Mouse (Mus musculus): Measurements from ENCODE around the gene Nprl2.

Nprl2 gene

DNA sequence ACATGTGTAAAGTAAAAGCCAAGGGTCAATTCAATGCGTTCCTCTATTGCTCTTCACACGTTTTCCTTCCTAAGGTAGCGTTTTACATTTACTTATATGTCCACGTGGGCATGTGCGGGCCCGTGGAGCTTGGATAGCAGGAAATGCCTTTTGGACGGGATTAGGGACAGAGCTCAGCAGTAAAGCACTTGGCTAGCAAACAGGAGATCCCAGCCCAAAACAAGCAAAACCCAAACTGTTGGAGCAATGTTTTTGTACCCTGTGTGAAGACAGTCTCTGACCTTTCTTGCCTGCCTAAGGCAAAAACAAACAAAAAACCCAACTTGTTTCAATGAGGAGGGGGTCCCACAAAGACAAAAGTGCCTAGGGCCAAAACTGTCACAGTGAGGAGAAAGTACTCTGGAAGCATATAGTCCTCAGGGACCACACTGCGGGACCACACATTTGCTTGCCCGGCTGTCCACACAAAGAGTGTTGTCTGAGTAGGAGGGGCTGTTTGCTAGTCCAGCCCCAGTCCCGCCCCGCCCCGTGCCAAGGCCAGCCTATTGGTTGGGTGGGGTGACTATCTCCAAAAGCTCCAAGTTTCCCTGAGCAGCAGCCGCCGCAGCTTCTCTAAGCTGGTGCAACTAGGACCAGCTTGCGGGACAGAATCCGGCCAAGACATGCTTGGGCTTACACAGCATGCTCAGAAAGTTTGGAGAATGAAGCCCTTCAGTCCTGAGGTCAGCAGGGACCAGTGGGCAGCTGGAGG, 34.5 kb downstream of the Nprl2 start, which contains the start of gene Hyal1:
Gene Hyal1, plus strand, starts transcription at position 571 of the 751 bp plus-strand sequence.
- peak; percentile 81 to 84 for DNase-seq (ENCODE audit: low spot score in 2 of 2)

DNA sequence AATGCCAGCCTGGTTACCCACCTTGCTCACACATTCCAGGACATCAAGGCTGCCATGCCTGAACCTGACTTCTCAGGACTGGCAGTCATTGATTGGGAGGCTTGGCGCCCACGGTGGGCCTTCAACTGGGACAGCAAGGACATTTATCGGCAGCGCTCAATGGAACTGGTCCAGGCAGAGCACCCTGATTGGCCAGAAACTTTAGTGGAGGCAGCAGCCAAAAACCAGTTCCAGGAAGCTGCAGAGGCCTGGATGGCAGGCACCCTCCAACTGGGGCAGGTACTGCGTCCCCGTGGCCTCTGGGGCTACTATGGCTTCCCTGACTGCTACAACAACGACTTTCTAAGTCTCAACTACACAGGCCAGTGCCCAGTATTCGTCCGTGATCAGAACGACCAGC, 35.8 kb downstream of the Nprl2 start:
- DNase-seq (ENCODE audit: low spot score in 2 of 2): no peak

DNA sequence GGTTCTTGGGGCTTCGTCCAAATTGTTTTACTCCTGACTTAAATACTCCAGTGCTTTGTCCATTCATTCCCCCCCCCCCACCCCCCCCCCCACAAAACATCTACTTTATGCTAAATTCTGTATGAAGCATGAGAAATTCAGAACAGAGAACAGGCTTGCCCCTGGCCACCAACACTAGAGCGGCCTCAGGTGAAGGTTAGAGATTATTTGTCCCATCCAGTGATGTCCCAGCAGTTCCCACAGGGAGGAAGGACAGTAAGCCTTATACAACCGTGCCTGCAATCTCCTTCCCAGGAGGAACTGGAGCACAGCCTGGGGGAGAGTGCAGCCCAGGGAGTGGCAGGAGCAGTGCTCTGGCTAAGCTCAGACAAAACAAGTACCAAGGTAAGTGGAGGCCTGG, 36.6 kb downstream of the Nprl2 start, which contains the start of gene Naa80:
Gene Naa80, plus strand, starts transcription at position 301 of the 400 bp plus-strand sequence.
- DNase-seq (ENCODE audit: low spot score in 2 of 2): no peak

DNA sequence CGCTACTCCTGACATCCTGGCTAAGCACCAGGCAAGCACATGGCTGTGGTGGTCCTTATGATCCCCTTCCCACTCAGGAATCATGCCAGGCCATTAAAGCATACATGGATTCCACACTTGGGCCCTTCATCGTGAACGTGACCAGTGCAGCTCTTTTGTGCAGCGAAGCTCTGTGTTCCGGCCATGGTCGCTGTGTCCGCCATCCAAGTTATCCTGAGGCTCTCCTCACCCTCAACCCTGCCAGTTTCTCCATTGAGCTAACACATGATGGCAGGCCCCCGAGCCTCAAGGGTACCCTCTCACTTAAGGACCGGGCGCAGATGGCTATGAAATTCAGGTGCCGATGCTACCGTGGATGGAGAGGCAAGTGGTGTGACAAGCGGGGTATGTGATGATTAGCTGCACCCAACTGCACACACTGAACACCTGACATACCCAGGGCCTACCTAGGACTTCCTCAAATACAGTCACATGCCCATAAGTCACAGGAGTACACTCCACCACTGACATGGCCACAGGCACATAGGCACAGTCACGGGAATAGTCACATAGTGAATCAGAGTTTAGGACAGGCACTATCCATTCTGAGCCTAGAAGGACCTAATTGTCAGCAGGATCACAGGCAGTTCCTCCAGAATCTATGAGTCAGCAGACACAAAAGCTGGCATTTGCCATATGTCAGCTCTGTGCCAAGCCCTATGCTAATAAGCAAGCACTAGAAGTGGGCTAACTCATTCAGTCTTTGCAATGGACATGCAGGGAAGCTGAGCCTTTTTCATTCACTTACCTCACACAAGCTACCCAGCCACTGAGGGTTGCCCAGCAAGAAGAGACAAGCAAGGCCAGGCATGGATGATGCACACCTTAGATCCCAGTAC, 37.2 kb downstream of the Nprl2 start:
- no peak for DNase-seq (ENCODE audit: low spot score in 2 of 2)

DNA sequence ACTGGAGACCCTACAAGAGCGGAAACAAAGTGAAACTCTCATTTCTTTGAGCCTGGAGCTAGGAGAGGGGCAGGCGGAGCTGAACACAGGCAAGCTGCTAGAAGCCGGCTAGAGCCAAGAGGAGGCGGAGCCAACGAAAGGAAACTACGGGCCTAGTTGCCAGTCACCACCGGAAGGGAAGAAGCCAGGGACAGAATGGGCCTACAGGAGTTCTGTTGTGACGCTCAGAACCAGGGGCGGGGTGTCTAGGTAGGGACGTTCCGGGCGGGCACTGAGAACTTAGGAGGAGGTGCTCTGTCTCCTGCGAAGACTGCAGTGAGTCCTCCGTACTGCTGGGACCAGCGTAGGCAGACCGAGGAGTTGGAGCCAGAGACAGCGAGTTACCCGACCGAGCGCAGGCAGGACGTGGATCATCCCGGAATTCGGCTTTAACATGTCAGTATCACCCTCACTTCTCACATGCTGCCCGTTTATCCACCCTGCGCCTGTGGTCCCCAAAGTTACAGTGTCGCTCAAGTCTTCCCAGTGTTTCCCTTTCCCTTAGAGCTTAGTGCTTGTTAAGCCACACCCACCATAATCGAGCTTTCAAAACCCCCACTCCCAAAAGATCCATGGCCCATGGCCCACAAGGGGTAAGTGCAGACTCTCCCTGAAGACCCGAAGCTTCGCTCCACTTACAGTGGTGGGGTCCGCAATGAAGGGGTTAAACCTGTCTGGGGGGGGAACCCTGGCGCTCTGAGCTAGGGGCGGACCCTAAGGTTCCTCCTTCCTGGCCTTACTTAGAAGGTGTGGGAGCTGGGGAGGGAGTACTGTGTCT, 38.7 kb downstream of the Nprl2 start, which contains the start of gene Hyal3:
Gene Hyal3, plus strand, starts transcription at position 318 of the 817 bp plus-strand sequence.
- peak; percentile 93 for DNase-seq (ENCODE audit: low spot score in 2 of 2)

DNA sequence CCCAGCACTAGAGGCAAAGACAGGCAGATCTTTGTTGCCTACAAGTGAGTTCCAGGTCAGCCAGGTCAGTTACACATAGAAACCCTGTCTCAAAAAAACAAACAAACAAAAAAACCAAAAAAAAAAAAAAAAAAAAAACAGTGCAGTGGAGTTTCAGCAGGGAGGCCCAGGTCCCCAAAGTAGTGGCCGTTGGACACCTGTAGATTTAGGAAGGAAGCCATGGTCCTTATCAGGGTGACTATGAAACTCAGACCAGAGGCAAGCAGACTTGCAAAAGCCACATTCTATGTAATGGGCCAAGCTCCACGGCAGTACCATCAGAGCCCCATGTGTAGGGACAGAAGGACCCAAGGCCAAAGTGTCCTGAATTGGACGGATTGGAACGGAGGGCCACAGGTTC, 39.6 kb downstream of the Nprl2 start:
- no peak for DNase-seq (ENCODE audit: low spot score in 2 of 2)

DNA sequence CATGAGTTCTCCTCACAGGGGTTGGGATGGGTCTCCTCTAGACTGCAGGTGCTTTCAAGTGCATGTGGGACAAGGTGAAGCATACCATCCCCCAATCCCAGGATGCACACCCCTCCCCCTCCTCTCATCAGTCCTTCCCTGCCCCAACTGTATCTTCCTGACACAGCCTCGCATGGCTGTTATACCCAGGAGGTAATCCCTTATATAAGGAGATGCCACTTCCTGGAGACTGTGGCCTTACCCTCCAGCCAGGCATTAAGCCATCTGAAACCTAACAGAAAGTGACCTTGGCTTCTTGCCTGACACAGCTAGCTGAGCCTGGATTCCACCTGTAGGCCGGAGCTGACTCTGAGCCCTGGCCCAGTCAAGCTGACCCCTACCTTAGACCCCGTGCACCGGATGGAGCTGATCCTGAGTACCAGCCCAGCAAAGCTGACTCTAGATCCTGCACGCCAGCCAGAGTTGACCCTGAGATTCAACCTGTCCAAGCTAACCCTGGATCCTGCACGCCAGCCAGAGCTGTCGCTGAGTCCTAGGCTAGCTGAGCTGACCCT, 40.6 kb downstream of the Nprl2 start:
- no peak for DNase-seq (ENCODE audit: low spot score in 2 of 2)

DNA sequence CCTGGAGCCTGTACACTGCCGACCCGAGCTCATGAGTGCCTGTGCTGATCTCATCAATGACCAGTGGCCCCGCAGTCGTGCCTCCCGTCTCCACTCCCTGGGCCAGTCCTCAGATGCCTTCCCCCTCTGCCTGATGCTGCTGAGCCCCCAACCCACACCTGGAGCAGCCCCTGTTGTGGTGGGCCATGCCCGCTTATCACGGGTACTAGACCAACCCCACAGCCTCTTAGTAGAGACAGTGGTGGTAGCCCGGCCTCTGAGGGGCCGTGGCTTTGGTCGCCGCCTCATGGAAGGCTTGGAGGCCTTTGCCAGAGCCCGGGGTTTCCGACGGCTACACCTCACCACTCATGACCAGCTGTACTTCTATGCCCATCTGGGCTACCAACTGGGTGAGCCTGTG, 41.1 kb downstream of the Nprl2 start:
- no peak for DNase-seq (ENCODE audit: low spot score in 2 of 2)

DNA sequence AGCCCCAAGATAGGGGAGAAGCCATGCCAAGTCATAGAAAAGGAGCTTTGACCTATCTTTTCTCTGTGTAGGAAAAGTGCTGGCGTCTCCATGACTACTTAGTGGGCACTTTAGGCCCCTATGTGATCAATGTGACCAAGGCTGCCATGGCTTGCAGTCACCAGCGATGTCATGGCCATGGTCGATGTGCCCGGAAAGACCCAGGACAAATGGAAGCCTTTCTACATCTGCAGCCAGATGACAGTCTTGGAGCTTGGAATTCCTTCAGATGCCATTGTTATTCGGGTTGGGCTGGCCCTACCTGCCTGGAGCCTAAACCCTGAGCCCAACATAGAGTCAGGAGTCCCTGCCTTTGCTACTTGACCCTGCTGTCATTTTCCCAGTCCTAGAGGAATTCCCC, 44.5 kb downstream of the Nprl2 start:
- DNase-seq (ENCODE audit: low spot score in 2 of 2): no peak

DNA sequence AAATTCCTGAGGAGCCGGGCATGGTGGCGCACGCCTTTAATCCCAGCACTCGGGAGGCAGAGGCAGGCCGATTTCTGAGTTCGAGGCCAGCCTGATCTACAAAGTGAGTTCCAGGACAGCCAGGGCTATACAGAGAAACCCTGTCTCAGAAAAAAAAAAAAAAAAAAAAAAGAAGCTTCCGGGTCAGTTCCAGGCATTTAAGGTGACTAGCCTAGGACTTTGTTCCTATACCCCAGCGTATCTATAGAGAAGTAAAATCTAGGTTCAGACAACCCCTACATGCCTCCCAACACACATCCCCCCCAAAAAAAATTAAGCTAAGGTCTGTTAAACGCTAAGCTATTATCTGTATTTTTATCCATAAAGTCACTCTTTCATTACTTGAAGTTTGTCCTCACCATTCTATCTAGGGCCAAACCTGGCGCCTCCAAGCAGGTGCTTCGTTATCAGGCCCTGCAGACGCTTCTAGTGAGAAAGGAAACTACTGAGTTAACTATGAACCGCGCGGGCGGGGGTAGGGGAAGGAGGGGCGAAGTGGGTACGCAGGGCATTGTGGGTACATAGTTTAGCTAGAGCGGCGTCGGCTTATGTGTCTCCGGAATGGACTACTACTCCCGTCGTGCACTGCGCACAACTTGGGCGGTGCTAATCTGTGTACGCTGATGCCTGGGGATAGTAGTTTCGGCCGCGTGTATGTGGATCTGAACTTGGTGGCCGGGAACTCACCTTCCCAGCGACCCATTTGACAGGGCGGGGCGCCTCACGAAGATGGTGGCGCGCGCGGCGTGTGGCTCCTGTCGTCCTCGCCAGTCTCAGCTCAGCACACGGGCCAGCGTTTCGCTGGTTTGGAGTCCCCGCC, 45.2 kb downstream of the Nprl2 start, which contains the start of gene Ifrd2:
Gene Ifrd2, plus strand, starts transcription at position 669 of the 859 bp plus-strand sequence.
- peak; percentile 98 to 99 for DNase-seq (ENCODE audit: low spot score in 2 of 2)

DNA sequence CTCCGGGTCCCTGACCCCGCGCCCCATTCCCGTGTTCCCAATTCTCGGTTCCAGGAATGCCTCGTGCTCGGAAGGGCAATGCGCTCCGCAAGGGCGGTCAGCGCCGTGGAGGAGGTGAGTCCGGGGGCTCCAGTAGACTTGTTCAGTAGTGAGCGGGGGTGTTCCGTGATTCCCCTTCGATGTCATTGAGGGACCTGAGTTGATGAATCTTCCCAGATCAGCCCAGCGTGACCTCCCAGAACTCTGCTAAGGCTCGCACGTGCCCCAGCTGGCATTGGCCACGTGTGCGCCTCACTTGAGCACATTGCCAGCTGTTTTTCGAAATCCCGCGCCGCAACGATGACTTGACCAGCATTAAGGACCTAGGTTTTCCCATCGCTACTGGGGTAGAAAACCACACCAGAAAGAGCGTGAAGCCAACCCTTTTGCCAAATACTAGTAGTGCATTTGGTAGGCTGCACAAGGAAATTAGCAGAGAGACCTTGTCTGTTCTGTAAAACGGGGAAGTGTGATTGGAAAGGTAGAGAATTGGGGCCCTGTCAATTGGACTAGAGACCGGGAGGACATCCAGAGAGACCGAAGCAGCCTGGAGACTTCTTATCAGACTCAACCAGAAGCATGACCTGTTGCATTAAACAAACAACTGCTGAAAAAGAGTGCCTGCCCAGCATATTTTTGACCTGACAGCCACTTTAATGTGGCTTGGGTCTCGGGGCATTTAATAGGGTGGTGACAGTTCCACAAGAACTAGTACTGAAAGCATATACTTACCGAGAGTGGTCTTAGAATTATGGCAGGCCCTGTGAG, 46.0 kb downstream of the Nprl2 start:
- DNase-seq (ENCODE audit: low spot score in 2 of 2): peak; percentile 55 to 64

DNA sequence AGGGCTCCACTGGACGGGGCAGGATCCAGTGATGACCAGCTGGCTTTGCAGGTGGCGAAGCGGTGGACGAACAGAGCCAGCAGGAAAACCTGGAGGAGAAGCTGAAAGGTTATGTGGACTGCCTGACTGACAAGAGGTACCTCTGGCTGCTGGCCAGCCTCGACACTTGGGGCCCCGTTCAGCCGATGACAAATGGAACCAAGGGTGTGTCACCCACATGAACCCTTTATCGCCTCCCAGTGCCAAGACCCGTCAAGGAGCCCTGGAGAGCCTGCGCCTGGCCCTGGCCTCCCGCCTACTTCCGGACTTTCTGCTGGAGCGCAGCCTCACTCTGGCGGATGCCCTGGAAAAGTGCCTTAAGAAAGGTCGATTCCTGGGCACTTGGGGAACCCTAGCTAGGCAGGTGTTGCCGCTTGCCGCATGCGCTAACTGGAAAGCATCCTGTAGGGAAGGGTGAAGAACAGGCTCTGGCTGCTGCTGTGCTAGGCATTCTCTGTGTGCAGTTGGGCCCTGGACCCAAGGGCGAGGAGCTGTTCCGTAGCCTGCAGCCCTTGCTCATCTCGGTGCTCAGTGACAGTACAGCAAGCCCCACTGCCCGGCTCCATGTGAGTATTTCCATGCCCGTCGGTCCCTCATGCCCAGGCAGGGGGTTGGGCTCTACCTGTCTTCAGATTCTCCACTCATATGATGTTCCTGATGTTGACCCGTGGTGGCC, 48.2 kb downstream of the Nprl2 start:
- peak; percentile 58 to 62 for DNase-seq (ENCODE audit: low spot score in 2 of 2)

DNA sequence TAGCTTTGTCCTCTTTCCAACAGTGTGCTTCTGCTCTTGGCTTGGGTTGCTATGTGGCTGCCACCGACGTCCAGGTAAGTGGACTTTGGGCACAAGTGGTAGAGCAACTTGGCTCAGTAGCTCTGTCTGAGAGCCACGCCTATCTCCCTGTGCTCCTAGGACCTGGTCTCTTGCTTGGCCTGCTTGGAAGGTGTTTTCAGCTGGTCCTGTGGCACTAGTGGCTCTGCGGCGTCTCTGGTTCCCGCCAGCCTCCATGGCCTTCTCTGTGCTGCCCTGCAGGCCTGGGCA, 48.7 kb downstream of the Nprl2 start:
- no peak for DNase-seq (ENCODE audit: low spot score in 2 of 2)

DNA sequence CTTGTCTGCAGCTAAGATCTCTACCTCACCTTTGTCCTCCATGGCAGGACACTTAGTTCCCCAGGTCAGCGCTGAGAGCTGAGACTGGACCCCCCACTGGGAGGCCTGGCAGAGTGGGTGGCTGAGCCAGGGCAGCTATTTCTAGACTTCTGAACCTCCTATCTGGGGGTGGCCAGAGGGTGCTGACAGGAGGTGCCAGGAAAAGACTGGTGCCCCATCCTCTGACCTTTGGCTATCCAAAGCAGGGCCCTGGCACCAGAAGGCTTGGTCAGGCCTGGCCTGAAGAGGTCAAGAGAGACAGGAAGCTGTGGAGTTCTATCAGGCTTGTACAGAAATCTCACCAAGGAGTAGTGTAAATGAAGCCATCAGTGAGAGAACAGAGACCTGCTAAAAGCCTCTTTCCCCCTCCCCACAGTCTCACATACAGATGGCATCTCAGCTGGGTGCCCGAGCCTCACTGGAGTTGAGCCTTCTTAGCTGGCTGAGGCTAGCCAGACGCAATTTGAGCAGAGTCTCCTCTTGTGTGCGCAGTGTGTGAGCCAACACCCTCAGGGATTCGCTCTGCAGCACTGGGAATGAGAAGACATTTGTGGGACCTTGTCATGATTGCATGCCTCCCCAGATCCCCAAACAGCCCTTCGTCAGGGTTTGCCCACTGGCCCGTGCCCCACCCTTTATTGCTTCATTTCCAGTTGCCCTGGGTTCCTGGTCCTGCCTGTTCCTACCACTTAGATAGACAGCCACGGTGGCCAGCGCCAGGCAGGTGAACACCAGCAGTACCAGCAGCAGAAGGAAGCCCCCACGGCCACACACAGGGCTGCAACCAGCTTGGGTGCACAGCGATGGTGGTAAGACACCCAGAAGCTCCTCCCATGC, 51.3 kb downstream of the Nprl2 start:
- peak; percentile 74 to 76 for DNase-seq (ENCODE audit: low spot score in 2 of 2)

DNA sequence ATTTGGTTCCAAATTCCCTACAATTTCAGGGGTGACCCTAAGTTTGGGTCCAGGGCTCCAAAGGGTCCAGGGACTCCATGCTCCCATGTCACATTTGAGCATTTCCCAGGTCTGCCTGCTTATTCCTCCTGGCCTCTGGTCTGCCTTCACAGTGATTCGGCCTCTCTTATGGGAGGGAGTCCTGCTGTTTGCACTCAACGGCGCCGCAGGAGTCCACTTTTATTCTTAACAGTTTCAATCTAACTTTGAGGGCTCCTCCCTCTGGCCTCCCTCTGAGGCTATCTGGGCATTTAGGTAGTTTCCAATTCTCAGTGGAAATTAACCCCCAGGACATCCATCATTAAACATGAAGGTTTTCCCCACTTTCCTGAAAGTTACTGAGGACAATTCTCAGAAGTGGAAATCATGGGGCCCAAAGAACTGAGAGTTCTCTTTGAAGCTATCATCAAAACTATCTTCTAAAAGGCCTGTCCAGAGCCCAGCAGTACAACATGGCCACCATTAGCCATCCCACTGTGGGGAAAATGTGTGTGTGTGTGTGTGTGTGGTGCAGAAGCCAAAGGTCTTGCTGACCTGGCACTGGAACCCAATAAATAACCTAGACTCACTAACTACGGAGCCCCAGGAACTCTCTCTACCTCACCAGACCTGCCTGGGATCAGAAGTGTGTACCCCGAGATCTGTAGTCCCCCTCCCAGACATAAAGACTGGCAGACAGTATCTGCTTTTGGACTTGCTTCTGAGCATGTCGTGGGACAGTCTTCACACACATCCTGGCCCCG, 52.4 kb downstream of the Nprl2 start:
- no peak for DNase-seq (ENCODE audit: low spot score in 2 of 2)
